Mouse (Mus musculus) Patski (cell line): Measurements from ENCODE around the gene Scfd1. TPM values are rescaled to one million over a fixed set of nuclear protein-coding genes. Genes with fewer than 3 reads are reported as not detected.

ENCODE experiments used
- ATAC-seq: fragments of 100-300 bp; one replicate; pipeline ENCODE4 v1.8.0; 2021
- CTCF ChIA-PET: fragments of 350-600 bp; sonication (Branson Sonifier 250); formaldehyde crosslinking; loops from one replicate; lab custom pipeline; 2022; ENCODE audit warnings: inconsistent platforms; lab: Charles Lee
- POLR2A ChIA-PET: fragments of 350-600 bp; sonication (Branson Sonifier 250); formaldehyde crosslinking; loops from one replicate; lab custom pipeline; 2022; ENCODE audit warnings: antibody characterized with exemption, inconsistent platforms; lab: Charles Lee
- DNase-seq: peaks from one replicate; pipeline ENCODE4 v3.0.0-alpha.2; 2011; ENCODE audit warnings: low read depth, low spot score
- H3K27me3 ChIP-seq: fragments of 371-371 bp; one replicate; pipeline ENCODE4 v1.5.1; 2021
- CTCF ChIP-seq: fragments of 100-300 bp; IDR thresholded peaks from one replicate; pipeline ENCODE4 v1.5.1; 2021
- in situ Hi-C: fragments of 300-500 bp; cut with MboI; formaldehyde crosslinking; loops from 3 replicates; pipeline ENCODE4 v1.11.1; 2018; ENCODE audit warnings: low pct_unique_long_range_greater_than_20kb, mixed read lengths
- polyA plus RNA-seq: library from polyadenylated mRNA; unstranded; gene quantifications from one replicate; pipeline ENCODE4 v1.2.3, GENCODE M21; 2021

The Scfd1 gene
- polyA plus RNA-seq, result 62.1 TPM

DNA sequence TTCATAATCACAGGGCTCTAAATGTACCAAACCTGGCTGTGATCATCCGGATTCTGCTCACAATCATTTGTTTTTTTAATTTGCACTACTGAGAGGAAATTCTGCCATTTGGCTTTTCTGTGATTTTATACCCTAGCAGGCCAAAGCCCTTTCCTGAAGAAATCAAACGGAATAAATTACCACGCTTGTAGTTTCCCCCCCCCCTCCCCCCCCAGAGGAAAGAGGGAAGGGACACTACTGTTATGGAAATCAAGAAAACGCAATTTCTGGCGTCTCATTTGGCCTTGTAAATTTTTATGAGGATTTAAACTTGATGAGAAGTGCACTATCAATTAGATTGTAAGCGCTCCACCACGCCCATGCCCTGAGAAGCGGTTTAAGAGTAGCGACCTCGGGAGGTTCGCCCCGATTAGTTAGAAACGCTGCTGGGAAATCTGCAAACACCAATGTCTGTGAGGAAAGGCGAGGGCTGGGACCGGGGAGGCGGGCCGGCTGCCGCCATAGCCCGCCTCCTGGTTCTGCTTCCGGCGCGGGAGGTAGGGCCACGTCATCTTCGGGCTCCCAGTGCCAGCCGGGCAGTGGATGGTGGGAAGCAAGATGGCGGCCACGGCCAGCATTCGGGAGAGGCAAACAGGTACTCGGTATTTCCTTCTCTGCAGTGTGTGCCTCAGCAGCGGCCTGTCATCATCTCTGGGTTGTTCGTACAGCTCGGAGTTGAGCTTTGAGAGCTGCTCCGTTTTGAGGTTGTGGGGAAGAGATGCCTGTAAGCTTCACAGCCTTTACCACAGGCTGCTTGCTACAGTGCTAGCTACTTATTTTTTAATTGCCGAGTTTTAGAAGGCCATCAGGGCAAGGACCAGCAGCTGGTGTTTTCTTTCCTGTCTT, at the start of gene Scfd1:
Scfd1 (plus strand) TSS at position 508 of the 885 bp plus-strand sequence.
- TF ChIP-seq CTCF, result no peak
- DNase-seq, result peak; percentile 58
- in situ Hi-C loops, result no loop called here
- no peaks in the 10 kb centered on the region for H3K27me3 ChIP-seq
- ChIA-PET CTCF (no interaction called here), POLR2A (no interaction called here)
- ATAC-seq, result peak; percentile 100

DNA sequence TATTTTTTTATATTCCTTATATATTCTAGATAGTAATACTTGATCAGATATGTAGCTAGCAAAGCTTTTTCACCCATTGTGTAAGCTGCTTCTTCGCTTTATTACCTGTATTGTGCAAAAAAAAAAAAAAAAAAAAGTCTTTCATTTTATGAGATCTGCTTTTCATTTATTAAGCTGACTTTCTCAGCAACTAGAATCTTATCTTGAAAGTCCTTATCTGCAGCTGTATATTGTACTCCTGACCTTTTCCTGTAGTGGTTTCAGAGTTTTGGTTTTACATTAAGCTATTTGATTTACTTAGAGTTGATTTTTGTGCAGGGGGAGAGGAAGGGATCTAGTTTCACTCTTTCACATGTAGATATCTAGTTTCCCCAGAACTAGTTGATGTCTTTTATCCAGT, 40.3 kb upstream of the Scfd1 start:
- POLR2A ChIA-PET, result no interaction called here
- no peak for TF ChIP-seq CTCF
- DNase-seq (no peak), ATAC-seq (no peak)
- H3K27me3 ChIP-seq, result peaks cover 39% of the 10 kb centered on the region
- CTCF ChIA-PET, result interaction anchor here (0.6 to 0.8 kb wide), 2 partner anchors 17 to 283 kb away, joined by 3 read pairs; no protein-coding TSS in a partner anchor
- in situ Hi-C loops, result no loop called here

DNA sequence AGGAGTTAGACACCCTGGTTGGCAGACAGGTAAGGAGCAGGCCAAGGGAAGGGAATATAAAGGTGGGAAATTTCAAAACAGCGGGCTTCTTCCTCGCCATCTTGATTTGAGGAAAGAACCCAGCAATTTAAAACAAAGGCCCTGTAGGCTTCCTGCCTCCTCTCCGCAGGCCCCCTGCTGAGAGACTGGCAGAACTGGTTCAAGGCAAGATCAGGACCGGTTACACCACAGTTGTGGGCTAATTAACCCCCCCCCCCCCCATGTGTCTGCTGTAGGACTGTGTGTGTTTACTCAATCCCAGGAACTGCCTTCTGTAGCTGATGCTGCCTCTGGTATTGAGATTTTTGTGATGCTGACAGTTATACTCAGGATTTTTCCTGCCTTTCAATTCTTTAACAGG, 31.2 kb upstream of the Scfd1 start:
- no peak for DNase-seq
- POLR2A ChIA-PET, result no interaction called here
- H3K27me3 ChIP-seq, result peaks cover 12% of the 10 kb centered on the region
- CTCF ChIA-PET, result no interaction called here
- ATAC-seq, result no peak
- in situ Hi-C loops, result no loop called here
- no peak for TF ChIP-seq CTCF

DNA sequence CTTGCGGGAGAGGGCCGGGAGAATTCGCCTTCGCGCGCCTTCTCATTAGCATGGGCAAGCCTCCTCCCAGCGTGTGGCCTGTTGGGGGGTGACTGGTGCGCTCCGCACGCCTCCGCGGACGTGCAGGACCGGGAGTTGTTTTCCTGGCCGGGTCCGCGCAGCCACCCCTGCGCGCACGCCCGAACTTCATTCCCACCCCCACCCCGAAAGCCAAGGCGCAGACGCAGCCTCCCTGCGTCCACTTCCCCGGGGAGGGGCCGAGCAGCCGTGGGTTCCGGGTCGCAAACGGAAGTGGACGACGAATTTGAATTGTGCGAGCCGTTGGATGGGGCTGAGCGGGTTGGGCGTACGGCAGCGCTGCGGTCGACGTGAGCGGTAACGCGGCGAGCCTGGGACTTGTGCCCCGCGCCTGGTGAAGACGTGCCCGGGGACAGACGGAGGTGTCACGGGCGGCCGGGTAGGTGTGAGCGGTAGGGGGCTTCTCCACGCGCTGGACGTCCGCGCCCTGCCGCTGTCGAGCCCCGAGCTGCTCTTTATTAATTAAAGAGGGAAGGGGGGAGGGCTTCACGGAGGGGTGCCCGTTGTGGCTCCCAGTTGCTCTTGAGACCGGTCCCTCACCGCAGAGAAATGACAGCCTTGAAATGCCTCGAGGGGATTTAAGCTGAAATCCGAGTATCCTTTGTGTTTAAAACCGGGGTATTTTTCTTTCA, 29.2 kb upstream of the Scfd1 start, which contains the start of gene G2e3:
G2e3 (plus strand) TSS at position 74 of the 710 bp plus-strand sequence.
- ATAC-seq, result peak; percentile 98
- no peak for TF ChIP-seq CTCF
- ChIA-PET POLR2A (no interaction called here), CTCF (interaction anchor here (1.3 kb wide), 1 partner anchor 9 kb away, joined by 3 read pairs; no protein-coding TSS in a partner anchor)
- no peaks in the 10 kb centered on the region for H3K27me3 ChIP-seq
- in situ Hi-C loops, result no loop called here
- peak; percentile 43 for DNase-seq

DNA sequence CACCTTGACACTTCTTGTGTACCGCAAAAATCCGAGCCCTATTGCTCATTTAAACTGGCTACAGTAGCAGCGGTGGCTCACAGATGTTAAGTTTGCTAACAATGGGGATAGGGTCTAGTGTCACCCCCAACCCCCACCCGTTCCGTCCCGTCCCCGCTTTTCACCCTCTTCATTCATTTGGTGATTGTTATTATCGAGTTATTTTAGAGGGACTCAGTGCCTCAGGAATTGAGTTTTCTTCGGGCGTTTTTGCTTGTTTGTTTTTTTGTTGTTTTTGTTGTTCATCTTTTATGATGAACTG, 28.7 kb upstream of the Scfd1 start:
- ChIA-PET CTCF (interaction anchor here (1.3 kb wide), 1 partner anchor 9 kb away, joined by 3 read pairs; no protein-coding TSS in a partner anchor), POLR2A (no interaction called here)
- ATAC-seq, result no peak
- in situ Hi-C loops, result no loop called here
- no peaks in the 10 kb centered on the region for H3K27me3 ChIP-seq
- DNase-seq, result no peak
- TF ChIP-seq CTCF, result no peak

DNA sequence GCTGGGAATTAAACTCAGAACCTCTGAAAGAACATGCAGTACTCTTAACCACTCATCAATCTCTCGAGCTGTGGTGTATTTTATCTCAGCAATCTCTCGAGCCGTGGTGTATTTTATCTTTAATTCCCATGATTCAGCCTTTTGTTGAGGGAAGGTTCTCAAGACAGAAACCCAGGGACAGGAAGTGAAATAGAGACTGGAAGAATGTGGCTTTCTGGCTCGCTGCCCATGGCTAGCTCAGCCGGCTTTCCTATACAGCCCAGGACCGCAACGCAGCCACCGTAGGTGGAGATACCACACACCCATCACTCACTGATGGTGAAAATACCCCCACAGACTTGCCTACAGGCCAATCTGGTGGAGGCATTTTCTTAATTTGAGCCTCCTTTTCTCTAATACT, 22.0 kb upstream of the Scfd1 start:
- ChIA-PET CTCF (no interaction called here), POLR2A (no interaction called here)
- ATAC-seq (no peak), DNase-seq (no peak)
- in situ Hi-C loops, result no loop called here
- no peak for TF ChIP-seq CTCF
- no peaks in the 10 kb centered on the region for H3K27me3 ChIP-seq

DNA sequence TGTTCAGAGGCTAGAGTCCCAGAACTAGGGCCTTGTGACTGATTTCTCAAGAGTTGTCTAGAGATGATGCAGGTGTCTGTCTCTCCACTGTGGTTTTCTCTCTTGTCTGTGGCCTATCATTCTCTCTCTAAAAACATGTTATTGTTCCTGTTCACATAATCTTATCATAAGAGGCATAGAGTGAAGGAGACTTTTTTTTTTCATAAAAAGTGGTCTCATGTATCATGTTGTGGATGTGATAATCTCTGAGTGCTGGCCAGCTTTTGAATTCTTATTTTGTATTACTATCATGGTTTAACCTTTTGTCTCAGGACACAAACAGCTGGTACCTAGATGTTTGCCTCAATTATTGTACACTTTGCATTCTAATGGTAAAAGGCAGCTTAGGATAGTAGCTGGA, 16.0 kb upstream of the Scfd1 start:
- no peak for DNase-seq
- ChIA-PET POLR2A (no interaction called here), CTCF (no interaction called here)
- ATAC-seq, result no peak
- H3K27me3 ChIP-seq, result no peaks in the 10 kb centered on the region
- in situ Hi-C loops, result no loop called here
- no peak for TF ChIP-seq CTCF

DNA sequence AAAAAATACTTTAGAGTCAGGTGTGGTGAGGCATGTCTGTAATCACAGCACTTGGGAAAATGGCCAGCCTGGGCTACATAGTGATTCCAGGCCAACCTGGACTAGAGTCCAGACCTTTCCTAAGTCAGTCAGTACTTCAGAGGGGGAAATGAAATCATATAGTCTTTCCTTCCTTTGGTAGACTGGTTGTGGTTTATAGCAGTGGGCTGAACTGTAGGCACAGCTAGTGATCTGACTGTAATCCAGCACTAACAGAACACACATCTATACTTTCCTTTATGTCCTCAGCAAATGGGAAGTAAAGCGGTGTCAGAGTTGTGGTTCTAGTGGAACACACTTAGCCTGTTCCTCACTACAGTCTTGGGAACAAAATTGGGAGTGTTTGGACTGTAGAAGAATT, 14.4 kb upstream of the Scfd1 start:
- no peak for ATAC-seq
- in situ Hi-C loops, result no loop called here
- ChIA-PET CTCF (no interaction called here), POLR2A (no interaction called here)
- DNase-seq, result no peak
- no peak for TF ChIP-seq CTCF
- no peaks in the 10 kb centered on the region for H3K27me3 ChIP-seq

DNA sequence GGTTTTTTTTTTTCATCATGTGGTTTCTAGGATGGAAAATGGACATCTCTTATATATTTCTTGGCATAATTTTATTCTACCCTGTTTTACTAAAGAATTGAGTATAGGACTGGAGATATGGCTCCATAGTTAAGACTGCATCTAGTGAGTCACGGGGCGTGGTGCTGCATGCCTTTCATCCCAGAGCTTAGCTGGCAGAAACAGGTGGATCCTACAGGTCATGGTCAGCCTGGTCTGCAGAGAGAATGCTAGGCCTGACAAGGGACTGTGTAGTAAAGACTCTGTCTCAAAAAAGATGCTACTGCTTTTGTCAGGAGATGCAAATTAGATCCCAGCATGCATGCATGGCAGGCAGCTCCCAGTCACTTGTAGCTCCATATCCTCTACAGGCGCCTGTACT, 8.8 kb upstream of the Scfd1 start:
- DNase-seq (no peak), ATAC-seq (no peak)
- no peak for TF ChIP-seq CTCF
- CTCF ChIA-PET, result no interaction called here
- POLR2A ChIA-PET, result no interaction called here
- H3K27me3 ChIP-seq, result no peaks in the 10 kb centered on the region
- in situ Hi-C loops, result no loop called here

DNA sequence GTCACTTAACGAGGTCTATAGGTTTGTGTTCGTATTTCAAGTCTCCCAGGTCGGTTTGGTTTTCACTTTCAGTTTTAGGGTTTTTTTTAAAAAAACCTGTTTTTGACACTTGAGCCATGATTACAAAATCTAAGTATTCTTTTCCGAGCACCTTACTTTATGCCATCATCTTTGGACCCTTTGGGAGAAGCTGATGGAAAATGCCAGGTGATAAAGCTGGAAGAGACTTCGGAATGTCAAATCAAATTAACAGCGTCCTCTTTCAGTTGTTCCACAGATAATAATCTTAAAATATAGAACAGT, 529 bp downstream of the Scfd1 start:
- TF ChIP-seq CTCF, result no peak
- no peaks in the 10 kb centered on the region for H3K27me3 ChIP-seq
- in situ Hi-C loops, result no loop called here
- POLR2A ChIA-PET, result no interaction called here
- ATAC-seq, result no peak
- DNase-seq, result no peak
- CTCF ChIA-PET, result no interaction called here

DNA sequence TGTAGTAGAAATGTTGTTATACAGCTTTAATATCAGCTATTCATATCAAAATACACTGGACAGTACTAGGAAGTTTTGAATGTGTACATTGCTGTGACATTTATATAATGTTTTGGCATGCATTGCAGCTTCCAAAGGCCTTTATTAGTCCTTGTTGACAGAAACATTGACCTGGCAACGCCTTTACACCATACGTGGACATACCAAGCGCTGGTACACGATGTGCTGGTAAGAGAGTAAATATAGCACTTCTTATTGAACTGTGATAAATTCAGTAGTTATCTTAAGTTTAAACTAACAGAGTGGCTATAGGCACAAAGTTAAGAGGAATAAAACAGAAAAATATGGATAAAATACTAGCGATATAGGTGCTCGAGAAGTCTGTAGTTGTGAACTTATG, 22.6 kb downstream of the Scfd1 start:
- no peak for TF ChIP-seq CTCF
- in situ Hi-C loops, result loop anchor here (5.0 kb wide), 1 partner anchor 342 kb away; no protein-coding TSS in a partner anchor
- ChIA-PET CTCF (no interaction called here), POLR2A (no interaction called here)
- DNase-seq (no peak), ATAC-seq (no peak)
- H3K27me3 ChIP-seq, result no peaks in the 10 kb centered on the region
